Mouse (Mus musculus) right cerebral cortex, adult 2 months (tissue): ENCODE data around the gene Meis2.

Source experiments
- DNase-seq, 2 experiments: peaks; one replicate each; pipeline ENCODE4 v3.0.0; 2021 to 2022; ENCODE audit warnings: low spot score in 2 of 2

Gene Meis2

DNA sequence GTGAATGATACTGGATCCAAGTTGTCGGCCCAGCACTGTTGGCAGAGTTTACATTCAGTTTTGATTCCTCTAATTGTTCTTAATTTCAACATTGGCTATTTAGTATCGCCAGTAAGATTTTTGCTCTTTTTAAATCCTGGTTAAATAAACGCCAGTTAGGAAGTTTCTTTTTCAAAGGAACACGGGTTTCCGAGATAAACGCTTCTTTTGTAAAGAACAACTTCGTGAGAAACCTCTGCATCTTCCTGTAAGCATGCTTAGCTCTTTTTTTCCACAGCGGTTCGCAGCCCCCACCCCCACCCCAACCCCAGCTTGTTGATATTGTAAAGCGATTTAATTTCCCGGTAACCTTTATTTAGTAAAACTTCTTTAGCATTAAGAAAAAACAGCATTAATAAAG lies 2.8 kb upstream of the Meis2 start:
- no peak for DNase-seq

GRCm38 (mm10) chr2:116067711-116068110 lies 2.1 kb upstream of the Meis2 start:
- no peak for DNase-seq

DNA sequence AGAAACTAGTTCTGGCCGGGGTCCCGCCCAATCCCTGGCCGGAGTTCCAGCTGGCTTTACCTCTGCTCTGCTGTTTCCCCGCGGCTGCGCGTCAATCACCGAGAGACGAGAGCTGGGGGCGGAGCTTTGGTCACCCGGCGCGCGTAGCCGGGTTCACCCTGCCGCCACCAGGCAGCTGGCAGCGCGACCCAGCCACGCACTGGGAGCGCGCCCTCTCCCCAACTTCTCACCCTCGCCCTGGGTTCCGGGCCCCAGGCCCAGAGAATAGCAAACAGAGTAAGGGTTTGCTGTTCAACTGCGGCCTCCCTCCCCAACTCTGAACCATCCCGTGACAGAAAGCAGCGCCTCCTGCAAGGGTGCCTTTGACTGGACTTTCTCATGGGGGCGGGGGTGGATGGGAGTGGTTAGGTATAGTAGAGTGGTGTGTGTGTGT lies 1.4 kb upstream of the Meis2 start:
- peak in 1 of 2 experiments; percentile 68 for DNase-seq

- DNase-seq: no peak
Measured at GRCm38 (mm10) chr2:116066057-116066941, 660 bp upstream of the Meis2 start.

DNA sequence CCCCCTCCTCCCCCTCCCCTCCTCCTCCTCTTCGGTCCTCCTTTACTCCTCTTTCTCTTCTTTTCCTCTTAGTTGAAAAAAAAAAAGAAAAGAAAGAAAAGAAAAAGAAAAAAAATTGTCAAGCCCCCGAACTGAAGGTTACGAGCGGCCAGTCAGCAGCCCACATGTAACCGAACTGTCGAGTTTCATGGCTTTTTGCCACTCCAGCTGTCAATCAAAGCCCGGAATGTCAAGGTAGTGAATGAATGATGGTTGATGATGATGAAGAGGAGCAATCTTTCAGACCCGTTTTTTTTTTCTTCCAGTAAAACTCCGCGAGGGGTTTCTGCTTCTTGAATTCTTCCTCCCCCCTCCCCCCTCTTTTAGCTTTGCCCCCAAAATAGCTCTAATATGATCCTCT lies 582 bp downstream of the Meis2 start:
- DNase-seq: no peak

- DNase-seq: no peak
Measured at GRCm38 (mm10) chr2:116064521-116064920, 1.1 kb downstream of the Meis2 start.

GRCm38 (mm10) chr2:116063819-116064293 lies 1.8 kb downstream of the Meis2 start:
- no peak for DNase-seq

GRCm38 (mm10) chr2:116062761-116063441 lies 2.7 kb downstream of the Meis2 start:
- no peak for DNase-seq

DNA sequence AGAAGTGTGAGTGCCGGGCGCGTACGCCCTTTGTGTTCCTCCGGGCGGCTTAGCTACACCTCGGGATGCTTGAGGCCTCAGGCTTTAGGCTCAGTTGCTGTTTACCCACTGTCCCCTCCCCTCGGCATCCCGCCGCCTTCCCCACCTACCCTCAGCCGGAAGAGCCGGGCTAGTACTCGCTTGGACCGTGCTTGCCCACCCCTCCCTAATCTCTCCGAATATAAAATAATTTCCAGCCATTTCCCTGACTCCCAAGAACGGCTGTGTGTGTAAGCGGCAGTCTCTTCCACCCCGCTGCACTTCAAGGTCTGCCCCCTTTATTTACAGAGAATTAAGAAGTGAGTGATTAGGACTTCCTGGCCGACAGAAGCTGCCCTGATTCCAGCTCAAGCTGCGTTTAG lies 3.4 kb downstream of the Meis2 start:
- no peak for DNase-seq

DNA sequence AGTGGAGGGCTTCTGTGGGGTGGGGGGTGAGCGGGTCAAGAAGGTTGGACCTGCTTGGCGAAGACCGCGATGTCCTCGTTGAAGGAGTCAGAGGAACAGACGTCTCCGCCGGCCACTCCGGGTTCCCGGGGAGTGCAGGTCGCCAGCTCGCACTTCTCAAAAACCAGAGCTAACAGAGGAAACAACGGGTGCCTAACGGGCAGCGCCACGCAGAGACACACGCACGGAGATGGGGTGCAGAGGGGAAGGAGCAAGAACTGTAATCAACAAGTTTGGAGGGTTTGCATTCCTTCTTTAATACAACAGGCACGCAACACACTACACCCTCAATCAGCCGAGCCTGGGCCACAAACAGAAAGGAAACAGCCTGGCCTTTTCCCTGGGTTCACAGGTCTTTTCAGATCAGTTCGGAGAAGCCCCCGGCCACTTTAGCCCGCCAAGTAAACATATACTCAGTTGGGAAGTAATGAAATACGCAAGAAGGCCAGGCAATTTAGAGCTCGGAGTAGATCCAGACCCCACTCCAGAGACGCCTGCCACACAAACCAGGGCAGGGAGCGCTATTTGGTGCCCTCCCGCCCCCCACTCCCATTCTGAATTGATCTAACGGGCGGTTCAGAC lies 4.1 kb downstream of the Meis2 start:
- no peak for DNase-seq

DNA sequence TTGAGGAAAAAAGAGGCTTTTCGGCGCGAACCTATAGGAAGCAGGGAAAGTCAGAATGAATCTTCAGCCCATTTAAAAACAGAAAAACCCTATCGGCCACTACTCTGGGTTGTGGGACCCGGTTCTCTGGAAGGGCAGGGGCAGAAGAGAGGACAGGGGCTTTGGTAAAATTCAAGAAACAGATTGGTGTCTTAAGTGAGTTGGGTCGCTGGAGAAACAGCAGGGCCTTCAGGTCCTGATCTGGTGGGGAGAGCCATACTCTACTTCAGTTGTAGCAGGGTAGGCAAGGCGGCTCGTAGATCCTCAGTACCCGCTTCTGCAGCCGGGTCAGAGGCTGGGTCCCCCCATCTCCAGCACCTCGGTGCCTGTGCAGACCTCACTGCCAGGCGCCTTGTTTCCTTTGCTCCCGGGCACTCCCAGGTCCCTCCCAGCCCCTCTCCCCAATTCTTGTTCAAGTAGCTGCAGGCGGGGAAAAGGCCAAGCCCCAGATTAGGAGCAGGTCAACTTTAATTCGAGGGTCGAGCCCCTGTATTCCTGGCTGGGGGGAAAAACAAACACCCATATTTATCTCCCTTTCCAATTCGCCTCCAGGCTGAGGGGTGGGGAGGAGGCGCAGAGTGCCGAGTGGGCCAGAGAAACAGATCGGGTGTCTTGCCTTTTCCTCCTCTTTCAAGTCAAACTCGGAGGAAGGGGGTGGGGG lies 4.8 kb downstream of the Meis2 start:
- DNase-seq: no peak

DNA sequence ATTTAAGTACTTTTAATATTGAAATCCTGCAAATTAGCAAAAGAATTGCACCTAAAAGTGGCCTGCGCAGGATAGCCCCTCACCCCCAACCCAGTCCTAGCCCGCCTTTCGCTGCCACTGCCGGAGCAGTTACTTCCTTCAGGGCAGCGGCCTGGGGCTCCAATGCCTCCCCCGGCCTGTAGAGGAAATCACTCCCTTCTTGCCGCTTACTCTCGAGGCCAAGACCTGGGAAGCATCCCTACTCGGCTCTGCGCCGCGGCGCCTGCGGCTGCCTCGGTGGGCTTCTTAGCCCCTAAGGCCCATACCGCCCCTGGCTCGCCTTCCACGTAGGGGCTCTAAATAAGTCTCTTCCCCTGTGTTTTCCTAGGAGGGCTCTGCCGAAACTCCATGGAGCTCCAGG lies 5.4 kb downstream of the Meis2 start:
- DNase-seq: no peak

- DNase-seq: no peak
Measured at GRCm38 (mm10) chr2:116059661-116060060, 6.0 kb downstream of the Meis2 start.

DNA sequence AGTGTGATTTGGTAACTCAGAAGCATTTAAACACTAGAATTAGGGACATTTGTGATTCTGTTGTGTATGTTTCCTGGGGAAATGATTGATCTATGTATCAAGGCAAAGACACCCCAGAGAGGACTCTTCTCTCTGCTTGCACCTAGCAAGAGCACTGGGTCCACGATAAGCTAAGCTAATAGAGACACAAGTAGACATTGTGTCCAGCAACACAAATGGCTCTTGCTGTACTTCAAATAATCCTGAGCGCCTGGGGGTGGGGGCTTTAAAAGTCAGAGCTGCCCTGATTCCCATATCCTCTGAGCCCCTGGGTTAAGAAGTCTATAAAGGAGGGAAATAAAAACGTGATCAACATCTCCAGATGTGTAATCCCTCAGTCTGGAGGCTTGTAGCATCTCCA lies 6.6 kb downstream of the Meis2 start:
- DNase-seq: no peak

DNA sequence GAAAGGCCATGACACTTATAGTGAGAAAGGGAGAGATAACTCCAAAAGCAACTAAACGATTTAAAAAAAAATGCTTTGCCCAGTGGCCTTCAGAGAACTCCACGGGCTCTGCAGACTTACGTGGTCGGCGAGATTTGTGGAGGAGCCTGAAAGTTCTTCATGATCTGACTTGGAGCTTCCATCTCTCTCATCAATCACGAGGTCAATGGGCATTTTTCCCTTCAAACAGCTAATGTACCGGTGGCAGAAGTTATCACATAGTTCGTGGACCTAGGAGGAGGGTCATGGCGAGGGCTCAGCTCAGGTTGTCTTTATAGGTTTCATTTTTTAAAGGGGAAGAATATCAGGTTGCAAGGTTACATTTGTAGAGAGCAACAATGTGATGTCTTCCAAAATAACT lies 7.1 kb downstream of the Meis2 start:
- DNase-seq: no peak

DNA sequence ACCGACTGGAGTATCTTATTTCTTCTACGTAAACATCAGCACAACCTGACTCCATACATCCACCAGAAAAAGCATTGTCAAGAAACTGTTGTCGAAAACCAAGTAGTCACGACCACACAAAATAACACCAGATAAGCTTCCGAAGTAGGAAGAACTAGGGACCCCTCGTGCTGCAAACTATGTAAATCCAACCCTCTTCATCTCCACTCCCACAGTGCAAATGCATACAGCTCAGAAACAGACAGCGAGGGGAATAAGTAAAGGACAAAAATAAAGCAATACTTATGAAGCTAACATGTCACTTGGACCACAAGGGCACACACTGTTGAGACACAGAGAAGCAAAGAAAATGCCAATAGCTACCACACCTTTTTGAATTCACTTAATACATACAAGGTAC lies 8.8 kb downstream of the Meis2 start:
- DNase-seq: no peak

DNA sequence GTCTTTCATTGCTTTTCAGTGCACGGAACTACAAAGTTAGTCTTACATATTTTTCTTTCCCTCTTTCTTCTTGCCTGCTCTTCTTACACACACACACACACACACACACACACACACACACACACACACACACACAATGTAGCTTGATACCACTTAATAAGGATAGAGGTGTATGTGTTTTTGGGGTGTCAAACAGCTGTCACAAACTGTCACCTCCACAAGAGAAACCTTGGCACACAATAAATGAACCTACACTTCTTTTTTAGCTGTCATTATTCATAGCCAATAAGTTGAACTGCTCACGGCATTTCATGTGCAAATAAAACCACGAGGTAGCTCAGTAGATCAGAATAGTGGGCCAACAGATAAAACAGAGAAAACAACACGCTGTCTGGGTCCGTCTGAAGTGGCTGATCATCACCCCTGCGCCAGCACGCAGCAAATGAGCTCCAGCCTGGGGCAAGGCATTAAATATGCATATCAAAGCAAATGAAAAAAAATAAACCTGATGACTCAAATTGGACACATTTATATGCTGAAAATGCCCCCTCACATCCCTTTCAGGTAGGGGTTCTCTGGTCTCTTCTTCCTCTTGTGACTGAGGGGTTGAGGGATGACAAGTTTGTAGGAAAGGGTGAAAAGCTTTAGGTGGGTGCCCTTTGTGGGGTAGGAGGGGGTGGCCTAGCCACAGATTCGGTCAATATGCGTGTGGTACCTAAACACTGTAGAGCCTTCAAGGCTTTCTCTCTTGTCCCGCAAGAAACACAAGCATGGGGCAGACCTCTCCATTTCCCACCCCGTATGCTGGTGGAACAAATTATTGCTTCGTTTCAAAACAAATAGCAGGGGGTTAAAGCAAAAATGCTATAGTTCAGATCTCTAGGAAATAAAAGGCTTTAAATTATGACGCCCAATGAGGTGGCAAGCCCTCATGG lies 9.7 kb downstream of the Meis2 start:
- DNase-seq: no peak

DNA sequence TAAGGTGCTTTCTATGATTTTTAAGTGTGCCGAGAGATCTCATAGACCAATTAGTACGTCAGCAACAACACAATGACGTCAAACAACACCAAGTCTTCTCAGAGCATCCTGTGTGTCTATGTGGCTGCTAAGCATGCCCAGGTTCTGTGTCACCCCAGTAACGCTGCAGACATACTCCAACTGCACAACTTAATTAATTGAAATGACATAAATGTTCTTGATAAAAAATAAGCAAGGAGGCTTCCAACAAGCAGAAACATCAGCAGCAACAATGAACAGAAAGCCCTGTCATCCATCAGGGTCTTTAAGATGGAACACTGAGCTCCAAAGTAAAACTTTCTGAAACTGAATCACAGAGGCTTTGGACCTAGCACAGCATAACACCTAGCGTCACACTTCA lies 11.7 kb downstream of the Meis2 start:
- no peak for DNase-seq

DNA sequence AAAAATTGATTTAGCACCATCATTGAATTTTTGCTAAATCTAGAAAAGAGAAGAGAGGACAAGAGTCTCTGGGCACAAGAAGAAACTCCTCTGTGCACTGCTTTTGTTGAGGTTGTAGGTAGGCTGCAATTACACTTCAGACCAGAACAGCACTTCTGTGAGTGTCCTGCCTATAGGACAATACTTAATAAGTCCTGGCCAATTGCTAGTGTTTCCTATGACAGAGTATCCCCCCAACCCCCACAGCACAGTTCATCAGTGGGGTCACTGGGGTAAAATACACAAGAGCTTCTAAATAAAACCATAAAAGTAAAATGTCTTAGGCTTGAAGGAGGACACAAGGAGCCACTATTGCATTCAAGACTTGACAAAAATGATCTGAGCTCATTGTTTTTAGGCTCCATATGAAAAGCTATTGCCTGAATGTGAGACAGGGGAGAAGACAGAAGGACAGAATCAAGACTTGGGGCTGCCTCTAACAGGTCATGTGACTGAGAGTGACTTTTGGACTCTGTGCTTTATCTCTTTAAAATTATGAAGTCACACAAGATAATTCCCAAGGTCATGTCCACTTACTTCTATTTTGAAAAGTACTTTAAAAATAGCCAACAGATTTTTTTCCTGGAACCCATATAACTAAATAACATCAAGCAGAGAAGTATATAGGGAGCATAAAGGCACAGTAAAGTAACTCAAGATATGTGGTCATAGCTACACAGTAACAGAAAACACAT lies 12.8 kb downstream of the Meis2 start:
- DNase-seq: no peak
